Mouse (Mus musculus) testis, adult 2 months (tissue): ENCODE measurements around the gene Btbd35f8. TPM values are rescaled to one million over a fixed set of nuclear protein-coding genes. Genes with fewer than 3 reads are reported as not detected.
"Not testable (repeated sequence)": the region's sequence is repeated elsewhere in the genome, so short reads cannot be mapped to it uniquely, and the experiment has no call there.

ENCODE experiments used
- H3K27ac ChIP-seq: fragments of 200-500 bp; 2 replicates; pipeline ENCODE4 v1.5.1; 2012; ENCODE audit warnings: low read depth, low read length; ENCODE audit not compliant: control insufficient read depth, insufficient read depth
- H3K27me3 ChIP-seq: fragments of 200-500 bp; 2 replicates; pipeline ENCODE4 v1.6.1; 2012; ENCODE audit warnings: mild to moderate bottlenecking, low read length, moderate library complexity; ENCODE audit not compliant: control insufficient read depth, insufficient read depth
- H3K36me3 ChIP-seq: fragments of 200-500 bp; 2 replicates; pipeline ENCODE4 v1.6.1; 2012; ENCODE audit warnings: mild to moderate bottlenecking, low read length; ENCODE audit not compliant: control insufficient read depth, insufficient read depth
- H3K4me1 ChIP-seq: fragments of 200-500 bp; 2 replicates; pipeline ENCODE4 v1.6.1; 2012; ENCODE audit warnings: low read length; ENCODE audit not compliant: control insufficient read depth, insufficient read depth
- H3K4me3 ChIP-seq: fragments of 200-500 bp; 2 replicates; pipeline ENCODE4 v1.5.1; 2012; ENCODE audit warnings: low read depth, mild to moderate bottlenecking, low read length, moderate library complexity, mixed read lengths; ENCODE audit not compliant: control insufficient read depth
- polyA plus RNA-seq: library from polyadenylated mRNA; depleted of rRNA; stranded (reverse); fragments of >200 nt; gene quantifications from 2 replicates; pipeline ENCODE4 v1.2.3, GENCODE M21; 2012; rRNA removed

Gene Btbd35f8
- 0.12 and 0.33 TPM in 2 replicates for polyA plus RNA-seq

- H3K4me3 ChIP-seq, H3K4me1 ChIP-seq, H3K36me3 ChIP-seq, H3K27ac ChIP-seq, H3K27me3 ChIP-seq: not testable (repeated sequence)
Observed at GRCm38 (mm10) chrX:34450224-34450623, at the start of gene Btbd35f8. TSS of gene Btbd35f8 (plus strand) at chrX:34450524.

Other genes starting within 250 kb of the Btbd35f8 start
- 0.40 and 0.65 TPM in 2 replicates for gene Spin2g, start 211.8 kb upstream of the Btbd35f8 start, polyA plus RNA-seq